Mouse (Mus musculus) hematopoietic stem cell, adult 5-6 weeks (primary cell): ENCODE measurements around the gene Gm10378. TPM values are rescaled to one million over a fixed set of nuclear protein-coding genes. Genes with fewer than 3 reads are reported as not detected.
"Not testable (repeated sequence)": the region's sequence is repeated elsewhere in the genome, so short reads cannot be mapped to it uniquely, and the experiment has no call there.

ENCODE experiments used
- ATAC-seq, 2 experiments: fragments of 125-278 bp in 1 of 2; replicated peaks in 1 of 2; 2 replicates each; pipeline ENCODE4 v1.8.0; 2016 to 2017; ENCODE audit warnings: inconsistent platforms in 2 of 2, mild to moderate bottlenecking in 2 of 2, moderate number of reproducible peaks in 2 of 2, low read depth in 1 of 2, moderate TSS enrichment in 1 of 2; ENCODE audit not compliant: low FRiP score in 2 of 2, poor library complexity in 2 of 2, severe bottlenecking in 2 of 2, insufficient read depth in 1 of 2, low TSS enrichment in 1 of 2
- total RNA-seq: library from RNA; stranded (forward); fragments of 172-1452, 232-1000 nt; gene quantifications from 2 replicates; pipeline ENCODE4 v1.2.3, GENCODE M21; 2017

Gm10378 gene
- total RNA-seq, result not detected in 2 replicates

GRCm38 (mm10) chr14:42655638-42656037 lies at the start of gene Gm10378:
Gene Gm10378 (plus strand): TSS chr14:42655938.
- not testable (repeated sequence) for ATAC-seq

GRCm38 (mm10) chr14:42641817-42642216 lies 13.9 kb upstream of the Gm10378 start, which contains the start of gene Gm3633:
Gene Gm3633 (minus strand): TSS chr14:42641917.
- ATAC-seq, result not testable (repeated sequence)

Other genes starting within 250 kb of the Gm10378 start
- gene Gm8005, start 216.3 kb upstream of the Gm10378 start, total RNA-seq, result not detected in 2 replicates
- gene Gm8011, start 192.1 kb upstream of the Gm10378 start, total RNA-seq, result not detected in 2 replicates
- gene Gm8020, start 153.6 kb upstream of the Gm10378 start, total RNA-seq, result not detected in 2 replicates
- not detected in 2 replicates for gene Gm8024, start 131.7 kb upstream of the Gm10378 start, total RNA-seq
- not detected in 2 replicates for gene Gm17124, start 56.1 kb upstream of the Gm10378 start, total RNA-seq
- gene Gm3633, start 14.0 kb upstream of the Gm10378 start, total RNA-seq, result not detected in 2 replicates
- not detected in 2 replicates for gene Gm3015, start 112.9 kb downstream of the Gm10378 start, total RNA-seq
- gene Gm10377, start 142.0 kb downstream of the Gm10378 start, total RNA-seq, result not detected in 2 replicates
- gene Gm21977, start 197.5 kb downstream of the Gm10378 start, total RNA-seq, result not detected in 2 replicates